Mouse (Mus musculus) liver, embryonic 16.5 days (tissue): ENCODE measurements at regions not wholly inside any gene's neighbourhood (a gene's known extent, or its start where the extent isn't known, plus 50 kb on each side); places are given as distances from the start of the nearest gene placed in this dataset.

Experiments used
- ATAC-seq: fragments of 200-750 bp; cut with Nextera tagmentation; 2 replicates; pipeline ENCODE4 v1.8.0; 2017; ENCODE audit warnings: low read depth, mild to moderate bottlenecking, moderate number of reproducible peaks, moderate library complexity
- H3K27ac ChIP-seq: fragments of 300-500 bp; sonication (generic); 2 replicates; pipeline ENCODE4 v1.5.1; 2014; ENCODE audit warnings: mild to moderate bottlenecking, low read length
- H3K27me3 ChIP-seq: fragments of 300-500 bp; sonication (generic); 2 replicates; pipeline ENCODE4 v1.6.1; 2014; ENCODE audit warnings: low read depth, low read length, mixed read lengths; ENCODE audit not compliant: control insufficient read depth, insufficient read depth
- H3K36me3 ChIP-seq: fragments of 300-500 bp; sonication (generic); 2 replicates; pipeline ENCODE4 v1.6.1; 2014; ENCODE audit warnings: mild to moderate bottlenecking; ENCODE audit not compliant: control insufficient read depth, insufficient read depth
- H3K4me1 ChIP-seq: fragments of 300-500 bp; sonication (generic); 2 replicates; pipeline ENCODE4 v1.6.1; 2014; ENCODE audit warnings: low read depth, low read length, mixed read lengths; ENCODE audit not compliant: control insufficient read depth
- H3K4me2 ChIP-seq: fragments of 300-500 bp; sonication (generic); 2 replicates; pipeline ENCODE4 v1.6.1; 2014; ENCODE audit warnings: low read depth, low read length, mixed read lengths
- H3K4me3 ChIP-seq: fragments of 300-500 bp; sonication (generic); 2 replicates; pipeline ENCODE4 v1.5.1; 2014; ENCODE audit warnings: low read depth, mild to moderate bottlenecking, low read length
- H3K9ac ChIP-seq: fragments of 300-500 bp; sonication (generic); 2 replicates; pipeline ENCODE4 v1.6.1; 2014; ENCODE audit warnings: low read depth, low read length
- H3K9me3 ChIP-seq: fragments of 300-500 bp; sonication (generic); replicated peaks from 2 replicates; pipeline ENCODE4 v1.6.1; 2016; ENCODE audit warnings: low read length; ENCODE audit not compliant: control insufficient read depth
- WGBS: fragments of 180-500 bp; shearing (Covaris S2); extraction: QIAGEN DNeasy Blood & Tissue Kit; methylation state at CpG from one replicate; pipeline ENCODE4 v1.1.7; 2014; ENCODE audit not compliant: insufficient replicate concordance; 5-methylcytosine and 5-hydroxymethylcytosine counted together

DNA sequence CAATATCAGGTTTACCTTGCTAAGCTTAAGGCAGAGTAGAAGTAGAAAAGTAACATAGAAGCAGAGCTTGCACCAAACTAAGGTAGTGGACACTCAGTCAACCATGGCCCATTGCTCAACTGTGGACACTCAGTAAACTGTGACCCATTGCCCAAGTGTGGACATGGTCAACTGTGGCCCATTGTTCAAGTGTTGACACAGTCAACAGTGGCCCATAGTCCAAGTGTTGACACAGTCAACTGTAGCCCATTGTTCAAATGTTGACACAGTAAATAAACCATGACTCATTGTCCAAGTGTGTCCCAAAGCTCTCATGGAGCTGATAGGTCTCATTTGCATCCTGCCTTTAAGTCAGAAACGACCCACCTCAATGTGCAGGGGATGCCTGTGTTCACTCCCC lies 232.1 kb downstream of the Cdh26 start:
- Histone ChIP-seq H3K27me3 (no peaks in the 10 kb centered on the region), H3K4me1 (no peaks in the 10 kb centered on the region), H3K9me3 (no peaks in the 10 kb centered on the region), H3K9ac (no peak overlapping the region), H3K4me2 (no peak overlapping the region), H3K4me3 (no peak overlapping the region), H3K36me3 (no peaks in the 10 kb centered on the region), H3K27ac (no peak overlapping the region)
- WGBS, result 15% methylated on average over 1 of the region's 1 CpGs
- ATAC-seq, result peak; percentile 70

DNA sequence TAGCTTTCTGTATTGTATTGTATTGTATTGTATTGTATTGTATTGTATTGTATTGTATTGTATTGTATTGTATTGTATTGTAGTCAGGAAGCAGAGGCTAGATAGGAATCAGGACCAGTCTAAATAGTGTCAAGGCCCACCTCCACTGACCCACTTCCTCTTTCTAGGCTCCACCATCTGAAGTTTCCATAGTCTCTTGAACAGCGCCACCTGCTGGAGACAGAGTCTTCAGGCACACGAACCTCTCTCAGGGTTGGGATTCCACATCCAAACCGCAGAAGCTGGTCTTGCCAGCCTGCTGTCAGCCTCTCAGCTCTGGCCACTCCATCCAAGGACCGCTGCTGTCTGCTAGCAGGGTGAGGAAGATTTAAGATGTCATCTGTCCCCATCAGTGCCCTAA lies 234.6 kb downstream of the Cdh26 start:
- Histone ChIP-seq H3K27me3 (no peaks in the 10 kb centered on the region), H3K9ac (no peak overlapping the region), H3K4me3 (no peak overlapping the region), H3K4me1 (no peaks in the 10 kb centered on the region), H3K36me3 (no peaks in the 10 kb centered on the region), H3K27ac (no peak overlapping the region), H3K4me2 (no peak overlapping the region), H3K9me3 (no peaks in the 10 kb centered on the region)
- 8% methylated on average over 4 of the region's 4 CpGs for WGBS
- no peak for ATAC-seq

DNA sequence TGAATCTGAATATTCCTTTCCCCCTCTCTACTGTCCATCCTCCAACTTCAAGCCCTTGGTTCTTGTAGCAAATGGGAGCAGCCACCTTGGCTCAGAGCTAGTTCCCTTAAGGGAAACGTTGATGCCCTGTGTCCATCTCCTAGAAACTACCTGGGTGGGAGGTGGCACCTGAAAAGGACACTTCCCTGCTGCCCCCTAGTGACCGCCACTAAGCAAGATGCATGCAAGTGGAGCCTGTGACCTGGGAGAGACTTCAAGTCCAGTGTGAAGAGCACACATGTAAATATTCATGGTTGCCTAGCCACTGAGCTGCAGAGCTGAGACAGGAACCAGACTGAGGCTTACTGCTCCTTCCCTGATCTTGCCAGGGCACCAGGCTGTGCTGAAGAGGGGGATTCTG lies 238.1 kb downstream of the Cdh26 start:
- Histone ChIP-seq H3K4me3 (no peak overlapping the region), H3K9me3 (no peaks in the 10 kb centered on the region), H3K4me2 (no peak overlapping the region), H3K4me1 (no peaks in the 10 kb centered on the region), H3K36me3 (no peaks in the 10 kb centered on the region), H3K27me3 (no peaks in the 10 kb centered on the region), H3K27ac (no peak overlapping the region), H3K9ac (no peak overlapping the region)
- 10% methylated on average over 2 of the region's 2 CpGs for WGBS
- ATAC-seq, result no peak

DNA sequence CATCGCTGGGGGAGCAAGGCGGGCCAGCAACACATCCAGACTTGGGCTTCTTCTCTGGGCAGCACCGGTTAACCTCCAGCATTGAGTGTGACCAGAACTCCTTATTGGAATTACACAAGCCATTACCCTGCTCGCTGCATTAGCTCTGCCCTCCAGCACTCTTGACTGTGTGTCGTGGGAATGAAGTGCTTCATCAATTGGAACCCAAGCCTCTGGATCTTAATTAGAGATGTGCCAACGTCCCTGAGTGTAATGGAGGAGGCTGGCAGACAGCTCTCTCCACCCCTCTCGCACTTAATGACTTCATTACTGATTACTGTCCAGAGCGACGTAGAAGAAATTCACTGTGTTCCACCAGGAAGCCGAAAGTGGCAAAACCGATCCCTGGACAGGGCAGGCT lies 240.6 kb downstream of the Cdh26 start:
- no peak overlapping the region for H3K27ac ChIP-seq
- 59% methylated on average over 11 of the region's 11 CpGs for WGBS

DNA sequence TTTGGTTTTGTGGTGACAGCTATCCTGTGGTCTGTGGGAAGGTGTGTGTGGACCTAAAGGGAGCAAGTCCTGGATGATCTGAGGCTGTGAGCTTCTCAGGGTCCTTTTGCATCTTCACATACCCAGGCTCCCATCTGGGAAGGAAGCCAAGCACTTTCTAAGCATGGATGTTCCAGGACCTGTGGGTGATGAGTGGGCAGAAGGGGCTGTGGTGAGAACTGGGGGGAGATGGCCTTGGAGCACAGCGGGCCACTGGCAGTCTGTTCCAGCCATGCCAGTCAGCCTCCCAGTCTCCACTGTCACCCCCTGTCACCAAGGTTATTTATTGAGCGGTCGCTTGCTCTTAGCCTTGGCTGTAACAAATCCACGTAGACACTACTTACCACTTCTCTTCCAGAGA lies 243.3 kb downstream of the Cdh26 start:
- Histone ChIP-seq H3K4me2 (no peak overlapping the region), H3K4me3 (no peak overlapping the region), H3K9ac (no peak overlapping the region), H3K36me3 (no peaks in the 10 kb centered on the region), H3K9me3 (no peaks in the 10 kb centered on the region), H3K27me3 (no peaks in the 10 kb centered on the region), H3K27ac (no peak overlapping the region), H3K4me1 (no peaks in the 10 kb centered on the region; the same call in 1 of the 2 replicates)
- no peak for ATAC-seq
- 61% methylated on average over 4 of the region's 4 CpGs for WGBS

More for the DNA sequence above, 240.6 kb downstream of the Cdh26 start:
- Histone ChIP-seq H3K4me2 (no peak overlapping the region), H3K36me3 (no peaks in the 10 kb centered on the region), H3K9me3 (no peaks in the 10 kb centered on the region), H3K4me3 (no peak overlapping the region), H3K4me1 (no peaks in the 10 kb centered on the region; the same call in 1 of the 2 replicates), H3K27me3 (no peaks in the 10 kb centered on the region), H3K9ac (no peak overlapping the region)
- no peak for ATAC-seq

DNA sequence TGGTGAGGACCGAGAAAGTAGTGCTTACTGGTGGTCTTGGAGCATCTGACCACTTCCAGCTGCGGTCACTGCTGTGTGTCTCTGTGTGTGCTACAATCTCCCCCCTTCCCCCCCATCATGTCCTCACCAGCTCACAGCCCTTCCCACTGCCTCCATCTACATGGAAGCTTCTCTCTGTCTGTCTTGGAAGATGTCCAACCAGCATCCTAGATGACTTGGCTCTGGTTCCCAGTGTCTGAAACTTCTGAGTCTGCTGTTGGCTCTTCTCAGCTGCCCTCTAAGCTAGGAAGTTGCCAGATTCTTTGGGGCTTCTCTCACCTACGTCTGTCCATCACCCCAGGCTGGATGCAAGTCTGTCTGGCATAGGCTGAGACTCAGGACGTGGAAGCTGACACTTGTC lies 244.3 kb downstream of the Cdh26 start:
- Histone ChIP-seq H3K4me2 (no peak overlapping the region), H3K9me3 (no peaks in the 10 kb centered on the region)
- 56% methylated on average over 4 of the region's 4 CpGs for WGBS

DNA sequence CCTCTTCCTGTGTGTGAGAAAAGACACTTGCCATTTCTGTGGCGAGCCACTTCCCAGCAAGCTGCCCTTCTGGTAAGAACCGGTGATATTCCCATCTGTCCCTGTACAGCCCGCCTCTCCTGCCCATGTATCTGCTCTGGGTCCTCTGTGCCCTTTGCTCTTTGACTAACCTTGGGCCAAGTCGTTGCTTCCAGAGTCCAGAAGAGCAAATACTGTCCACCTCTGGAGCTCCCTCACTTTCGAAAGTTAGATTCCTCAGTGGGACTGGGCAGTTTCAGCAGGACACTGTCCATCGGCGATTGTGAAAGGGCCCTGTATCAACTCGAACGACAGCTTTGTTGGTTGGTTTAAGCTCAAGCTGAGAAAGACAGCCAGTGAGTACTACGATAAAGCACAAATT lies 246.6 kb downstream of the Cdh26 start:
- Histone ChIP-seq H3K4me3 (no peak overlapping the region), H3K36me3 (no peaks in the 10 kb centered on the region), H3K27ac (peak overlapping the region; percentile 39), H3K4me1 (no peaks in the 10 kb centered on the region; the same call in 1 of the 2 replicates), H3K9ac (no peak overlapping the region), H3K9me3 (no peaks in the 10 kb centered on the region), H3K27me3 (no peaks in the 10 kb centered on the region), H3K4me2 (no peak overlapping the region)
- 39% methylated on average over 10 of the region's 10 CpGs for WGBS
- ATAC-seq, result peak; percentile 83

More for the DNA sequence above, 244.3 kb downstream of the Cdh26 start:
- H3K36me3 ChIP-seq, result no peaks in the 10 kb centered on the region
- no peaks in the 10 kb centered on the region; the same call in 1 of the 2 replicates for H3K4me1 ChIP-seq
- ATAC-seq, result no peak
- H3K27me3 ChIP-seq, result no peaks in the 10 kb centered on the region
- H3K27ac ChIP-seq, result no peak overlapping the region
- H3K4me3 ChIP-seq, result no peak overlapping the region
- H3K9ac ChIP-seq, result no peak overlapping the region

DNA sequence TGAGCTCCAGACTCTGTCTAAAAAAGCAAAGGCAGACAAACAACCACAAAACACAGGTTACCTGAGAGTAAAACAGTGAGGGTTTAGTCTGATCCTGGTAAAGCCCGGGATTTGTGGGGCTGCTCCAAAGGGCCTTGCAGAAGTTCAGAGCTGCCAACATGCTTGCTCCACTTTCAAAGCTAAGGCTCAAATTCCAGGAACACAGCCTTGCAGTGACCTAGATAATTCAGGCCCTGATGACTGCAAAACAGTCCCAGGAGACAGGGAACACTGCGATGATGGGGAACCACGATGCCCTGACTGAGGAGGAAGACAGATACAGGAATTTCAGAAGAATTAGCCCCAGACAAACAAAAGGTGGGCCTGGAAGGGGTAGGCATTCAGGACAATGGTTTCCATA lies 250.0 kb downstream of the Cdh26 start:
- Histone ChIP-seq H3K27me3 (no peaks in the 10 kb centered on the region), H3K27ac (no peak overlapping the region), H3K4me3 (no peak overlapping the region), H3K4me1 (no peaks in the 10 kb centered on the region), H3K9me3 (no peaks in the 10 kb centered on the region), H3K4me2 (no peak overlapping the region), H3K9ac (no peak overlapping the region), H3K36me3 (no peaks in the 10 kb centered on the region)
- whole genome bisulfite sequencing, result 59% methylated on average over 3 of the region's 3 CpGs
- ATAC-seq, result no peak

DNA sequence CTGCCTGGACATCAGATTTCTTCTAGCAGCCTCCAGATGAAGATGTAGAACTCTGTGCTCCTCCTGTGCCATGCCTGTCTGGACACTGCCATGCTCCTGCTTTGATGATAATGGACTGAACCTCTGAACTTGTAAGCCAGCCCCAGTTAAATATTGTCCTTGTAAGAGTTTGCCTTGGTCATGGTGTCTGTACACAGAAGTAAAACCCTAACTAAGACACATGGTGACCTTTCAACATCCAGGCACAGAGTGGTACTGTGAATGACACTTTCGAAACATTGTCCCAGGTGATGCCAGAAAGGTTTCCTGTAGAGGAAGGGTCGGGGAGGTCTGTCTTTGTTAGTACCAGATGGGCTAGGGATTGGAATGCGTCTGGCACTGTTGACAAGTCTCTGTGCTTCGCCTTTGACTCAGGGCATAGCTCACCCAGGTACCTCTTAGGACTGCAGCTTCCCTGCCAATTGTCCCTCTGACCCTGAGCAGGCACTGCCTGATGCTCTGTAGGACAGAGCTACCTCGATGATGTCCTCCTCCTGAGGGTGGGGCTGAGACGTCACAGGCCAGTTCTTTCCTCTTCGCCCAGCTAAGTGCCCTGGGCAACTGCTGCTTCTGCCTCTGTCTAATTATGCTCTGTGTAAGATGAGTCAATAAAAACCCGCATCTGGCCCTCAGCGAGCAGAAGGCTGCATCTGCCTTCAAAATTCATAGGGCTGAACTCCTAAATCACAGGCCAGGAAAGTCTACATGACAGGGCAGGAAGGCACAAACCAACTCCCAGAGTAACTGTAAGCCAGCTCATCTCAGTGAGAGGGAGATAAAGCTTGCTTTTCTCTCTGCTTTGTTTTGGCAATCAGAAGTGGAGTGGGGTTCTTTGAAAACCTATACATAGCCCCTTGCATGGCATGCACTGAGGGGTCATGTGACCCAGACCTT lies 254.0 kb downstream of the Cdh26 start:
- H3K9ac ChIP-seq, result no peak overlapping the region
- H3K9me3 ChIP-seq, result no peaks in the 10 kb centered on the region
- H3K36me3 ChIP-seq, result no peaks in the 10 kb centered on the region
- peak; percentile 53; the same call in 1 of the 2 replicates for ATAC-seq
- H3K27me3 ChIP-seq, result no peaks in the 10 kb centered on the region
- H3K4me3 ChIP-seq, result no peak overlapping the region
- WGBS, result 44% methylated on average over 9 of the region's 9 CpGs
- no peak overlapping the region for H3K27ac ChIP-seq
- H3K4me1 ChIP-seq, result no peaks in the 10 kb centered on the region
- no peak overlapping the region for H3K4me2 ChIP-seq
